In genomic region chr1:177382596-177383190, GRCm38 (mm10) we compare ENCODE assay signal across 8 mouse cellular contexts. TPM values are rescaled to one million over a fixed set of nuclear protein-coding genes. Genes with fewer than 3 reads are reported as not detected.
DNase-seq lines count a peak whose midpoint lies in the region; ATAC-seq lines count a peak whose summit lies in the region.

No protein-coding gene starts in this region.

- H3K36me3 ChIP-seq in neural tube, embryonic 15.5 days, result no peaks in the 10 kb centered on the region

- intact Hi-C loops in left cerebral cortex, postnatal 4 days (cut with DNase I), result no loop called here

- H3K9ac ChIP-seq in neural tube, embryonic 15.5 days (replicated peaks), result no peak overlapping the region

- H3K27me3 ChIP-seq in neural tube, embryonic 15.5 days (replicated peaks), result no peaks in the 10 kb centered on the region

- no peak overlapping the region for H3K4me3 ChIP-seq in neural tube, embryonic 15.5 days (replicated peaks)

- peaks cover 7% of the 10 kb centered on the region; the same call in 1 of the 2 replicates for H3K4me1 ChIP-seq in neural tube, embryonic 15.5 days

- 18% methylated on average over 16 of the region's 16 CpGs for WGBS in neural tube, embryonic 15.5 days

- peak overlapping the region; percentile 33 for H3K4me2 ChIP-seq in neural tube, embryonic 15.5 days

- H3K27ac ChIP-seq in neural tube, embryonic 15.5 days (replicated peaks), result no peak overlapping the region

- H3K9me3 ChIP-seq in neural tube, embryonic 15.5 days (replicated peaks), result no peaks in the 10 kb centered on the region

- DNase-seq in left cerebral cortex, postnatal 4 days, result peak; percentile 10
- no peak for DNase-seq in left cerebral cortex, adult 11 months (ENCODE audit: low spot score)
- peak; percentile 7 for DNase-seq in adrenal gland, postnatal 25 days
- peak; percentile 77 for DNase-seq in kidney, postnatal 10 days
- DNase-seq in layer of hippocampus, postnatal 10 days (ENCODE audit: low spot score in 2 of 2), result no peak
- DNase-seq in frontal cortex, postnatal 10 days (ENCODE audit: low spot score in 2 of 2), result no peak

- peak; percentile 95 for ATAC-seq in granulocyte monocyte progenitor cell, adult 5-6 weeks (replicated peaks; ENCODE audit: poor library complexity, severe bottlenecking)
- no peak for ATAC-seq in neural tube, embryonic 15.5 days (ENCODE audit: low FRiP score)

RNA-seq across cellular contexts. Expression of gene Zbtb18, which starts 59.5 kb away (rescaled TPM):
- total RNA-seq in left cerebral cortex, postnatal 4 days (2021), result 100 to 1,000 TPM; 740 to 795 TPM
- total RNA-seq in adrenal gland, postnatal 25 days (2021), result 25.8 and 30.3 TPM in 2 replicates
- total RNA-seq in granulocyte monocyte progenitor cell, adult 5-6 weeks (2014; fragmentation: Nextera tagmentation), result 62.5 and 64.3 TPM in 2 replicates
- total RNA-seq in granulocyte monocyte progenitor cell, adult 5-6 weeks (2017), result 58.4 and 82.5 TPM in 2 replicates
- polyA plus RNA-seq in neural tube, embryonic 15.5 days (2015; fragmentation: Nextera tagmentation; extraction: Ambion mirVana), result 3.8 and 4.3 TPM in 2 replicates
- 100 to 1,000 TPM; 639 to 677 TPM for total RNA-seq in layer of hippocampus, postnatal 10 days (2021)

Comparison
In these comparisons a context has a peak if more than half of its experiments do, and no peak if none do; other contexts are left out.
1. DNase-seq: peak in left cerebral cortex, postnatal 4 days (single experiment), adrenal gland, postnatal 25 days (single experiment) and kidney, postnatal 10 days (single experiment); none in left cerebral cortex, adult 11 months (single experiment), layer of hippocampus, postnatal 10 days (0 of 2) and frontal cortex, postnatal 10 days (0 of 2).
2. RNA of gene Zbtb18, which starts 59.5 kb away (total RNA-seq): 740 to 795 TPM in left cerebral cortex, postnatal 4 days and 639 to 677 TPM in layer of hippocampus, postnatal 10 days; 58.4 to 82.5 TPM in granulocyte monocyte progenitor cell, adult 5-6 weeks and 25.8 to 30.3 TPM in adrenal gland, postnatal 25 days; every median in the first group is over 4 times any median in the second.